Mouse (Mus musculus) heart, postnatal 0 days (tissue): Measurements from ENCODE around the gene Rogdi.

Source experiments
- CTCF ChIP-seq: IDR thresholded peaks from 2 replicates; pipeline ENCODE4 v1.5.1; 2016; ENCODE audit warnings: antibody characterized with exemption, control low read depth, low read depth
- EP300 ChIP-seq: IDR thresholded peaks from 2 replicates; pipeline ENCODE4 v1.6.1; 2016; ENCODE audit warnings: antibody characterized with exemption, low read depth

DNA sequence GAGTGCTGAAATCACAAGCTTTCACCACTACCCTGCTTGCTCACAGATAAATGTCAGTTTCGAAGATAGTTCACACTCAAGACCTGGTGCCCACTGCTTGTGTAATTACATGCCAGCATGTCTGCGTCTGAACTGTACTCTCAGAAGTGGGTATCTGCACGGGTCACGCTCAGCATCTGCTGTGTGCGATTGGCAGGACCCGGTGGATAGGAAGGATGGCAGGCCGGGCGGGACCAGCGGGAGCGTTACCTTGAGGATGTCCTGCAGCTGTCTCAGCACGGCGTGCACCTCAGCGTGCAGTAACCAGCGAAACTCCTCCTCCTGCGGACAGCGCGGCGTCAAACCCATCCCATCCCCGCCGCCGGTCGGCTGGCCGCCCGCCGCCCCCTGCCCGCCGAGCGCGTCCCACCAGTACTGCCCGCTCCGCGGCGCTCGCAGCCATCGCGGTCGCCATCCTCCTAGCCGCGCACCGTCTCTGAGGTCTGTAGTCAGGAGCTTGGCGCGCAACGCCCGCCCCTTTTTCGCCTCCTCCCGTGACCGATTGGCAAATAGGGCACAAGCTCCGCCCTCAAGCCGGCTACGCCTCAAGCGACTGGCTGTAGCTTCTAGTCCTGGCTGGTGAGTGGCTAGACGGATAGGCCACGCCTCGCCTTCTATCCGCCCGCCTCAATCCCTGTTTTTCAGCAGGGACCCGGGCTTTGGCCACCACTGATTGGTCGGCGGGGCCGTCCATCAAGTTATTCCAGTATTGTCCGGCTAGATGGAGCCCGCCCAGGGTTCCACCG, at the start of gene Rogdi:
- TF ChIP-seq CTCF (no peak; the same call in 1 of the 2 replicates), EP300 (peak; percentile 60; the same call in 1 of the 2 replicates)
